Mouse (Mus musculus): ENCODE measurements around the gene Rbm20. TPM values are rescaled to one million over a fixed set of nuclear protein-coding genes. Genes with fewer than 3 reads are reported as not detected.

Gene Rbm20
- polyA plus RNA-seq, 1 experiment from 2014 or later, result 51.8 TPM

- Histone ChIP-seq H3K27me3 (replicated peaks) (peaks cover 18% of the 10 kb centered on the region), H3K4me2 (peak overlapping the region; percentile 25), H3K9ac (peak overlapping the region; percentile 16; the same call in 1 of the 2 replicates), H3K4me3 (no peak overlapping the region), H3K27ac (ENCODE audit: poor library complexity, severe bottlenecking) (peak overlapping the region; percentile 93), H3K4me1 (replicated peaks) (peaks cover 55% of the 10 kb centered on the region), H3K36me3 (no peaks in the 10 kb centered on the region), H3K9me3 (replicated peaks) (no peaks in the 10 kb centered on the region)
- peak; percentile 46; the same call in 1 of the 2 replicates for ATAC-seq (ENCODE audit: insufficient number of reproducible peaks, low FRiP score)
- WGBS, result 28% methylated on average over 3 of the region's 3 CpGs
Observed at GRCm38 (mm10) chr19:53671432-53671831, 5.7 kb upstream of the Rbm20 start.

- H3K9me3 ChIP-seq (replicated peaks), result no peaks in the 10 kb centered on the region
- peak overlapping the region; percentile 87 for H3K9ac ChIP-seq
- H3K4me3 ChIP-seq, result peak overlapping the region; percentile 79
- peaks cover 49% of the 10 kb centered on the region for H3K4me1 ChIP-seq (replicated peaks)
- H3K27ac ChIP-seq (ENCODE audit: poor library complexity, severe bottlenecking), result peak overlapping the region; percentile 89
- peaks cover 18% of the 10 kb centered on the region for H3K27me3 ChIP-seq (replicated peaks)
- peak overlapping the region; percentile 89 for H3K4me2 ChIP-seq
- no peaks in the 10 kb centered on the region for H3K36me3 ChIP-seq
- WGBS, result 27% methylated on average over 9 of the region's 9 CpGs
- no peak for ATAC-seq (ENCODE audit: insufficient number of reproducible peaks, low FRiP score)
Observed at GRCm38 (mm10) chr19:53674131-53674925, 2.8 kb upstream of the Rbm20 start.

- Histone ChIP-seq H3K27me3 (replicated peaks) (peaks cover 18% of the 10 kb centered on the region), H3K36me3 (no peaks in the 10 kb centered on the region)
Observed at GRCm38 (mm10) chr19:53676228-53676627, 878 bp upstream of the Rbm20 start.

GRCm38 (mm10) chr19:53679194-53679593 is 2.1 kb downstream of the Rbm20 start:
- peak overlapping the region; percentile 61 for H3K4me2 ChIP-seq
- H3K4me1 ChIP-seq (replicated peaks), result peaks cover 42% of the 10 kb centered on the region
- H3K4me3 ChIP-seq, result peak overlapping the region; percentile 40
- no peaks in the 10 kb centered on the region for H3K9me3 ChIP-seq (replicated peaks)
- H3K9ac ChIP-seq, result peak overlapping the region; percentile 63
- H3K27ac ChIP-seq (ENCODE audit: poor library complexity, severe bottlenecking), result peak overlapping the region; percentile 35
- H3K27me3 ChIP-seq (replicated peaks), result peaks cover 11% of the 10 kb centered on the region
- ATAC-seq (ENCODE audit: insufficient number of reproducible peaks, low FRiP score), result no peak
- 69% methylated on average over 9 of the region's 9 CpGs for WGBS
- H3K36me3 ChIP-seq, result no peaks in the 10 kb centered on the region

More at GRCm38 (mm10) chr19:53676228-53676627, 878 bp upstream of the Rbm20 start:
- under 1% methylated on average over 26 of the region's 26 CpGs for WGBS
- no peak for ATAC-seq (ENCODE audit: insufficient number of reproducible peaks, low FRiP score)
- peak overlapping the region; percentile 87 for H3K9ac ChIP-seq
- H3K4me1 ChIP-seq (replicated peaks), result peaks cover 30% of the 10 kb centered on the region
- peak overlapping the region; percentile 79 for H3K4me3 ChIP-seq
- H3K9me3 ChIP-seq (replicated peaks), result no peaks in the 10 kb centered on the region
- peak overlapping the region; percentile 89 for H3K27ac ChIP-seq (ENCODE audit: poor library complexity, severe bottlenecking)
- peak overlapping the region; percentile 89 for H3K4me2 ChIP-seq

GRCm38 (mm10) chr19:53679981-53680380 is 2.9 kb downstream of the Rbm20 start:
- Histone ChIP-seq H3K9me3 (replicated peaks) (no peaks in the 10 kb centered on the region), H3K4me1 (replicated peaks) (peaks cover 39% of the 10 kb centered on the region), H3K9ac (peak overlapping the region; percentile 68), H3K4me2 (peak overlapping the region; percentile 61), H3K4me3 (peak overlapping the region; percentile 40), H3K36me3 (no peaks in the 10 kb centered on the region), H3K27me3 (replicated peaks) (peaks cover 6% of the 10 kb centered on the region), H3K27ac (ENCODE audit: poor library complexity, severe bottlenecking) (peak overlapping the region; percentile 69; the same call in 1 of the 2 replicates)
- no peak for ATAC-seq (ENCODE audit: insufficient number of reproducible peaks, low FRiP score)
- WGBS, result 57% methylated on average over 7 of the region's 7 CpGs

GRCm38 (mm10) chr19:53682427-53682826 is 5.3 kb downstream of the Rbm20 start:
- H3K4me2 ChIP-seq, result peak overlapping the region; percentile 53
- 29% methylated on average over 8 of the region's 8 CpGs for WGBS
- no peaks in the 10 kb centered on the region for H3K9me3 ChIP-seq (replicated peaks)
- H3K4me1 ChIP-seq (replicated peaks), result peaks cover 38% of the 10 kb centered on the region
- no peaks in the 10 kb centered on the region for H3K27me3 ChIP-seq (replicated peaks)
- peak overlapping the region; percentile 36; the same call in 1 of the 2 replicates for H3K9ac ChIP-seq
- H3K4me3 ChIP-seq, result no peak overlapping the region
- no peaks in the 10 kb centered on the region for H3K36me3 ChIP-seq
- peak overlapping the region; percentile 75 for H3K27ac ChIP-seq (ENCODE audit: poor library complexity, severe bottlenecking)
- no peak for ATAC-seq (ENCODE audit: insufficient number of reproducible peaks, low FRiP score)

GRCm38 (mm10) chr19:53687592-53687991 is 10.5 kb downstream of the Rbm20 start:
- Histone ChIP-seq H3K4me1 (replicated peaks) (peaks cover 41% of the 10 kb centered on the region), H3K9ac (no peak overlapping the region), H3K4me3 (no peak overlapping the region), H3K27ac (ENCODE audit: poor library complexity, severe bottlenecking) (peak overlapping the region; percentile 36), H3K27me3 (replicated peaks) (no peaks in the 10 kb centered on the region), H3K4me2 (no peak overlapping the region), H3K36me3 (0 out of 2 replicates have a peak, but pooled peaks cover 7% of the 10 kb centered on the region), H3K9me3 (replicated peaks) (0 out of 2 replicates have a peak, but pooled peaks cover 4% of the 10 kb centered on the region)
- 62% methylated on average over 5 of the region's 5 CpGs for WGBS
- peak; percentile 29; the same call in 1 of the 2 replicates for ATAC-seq (ENCODE audit: insufficient number of reproducible peaks, low FRiP score)

GRCm38 (mm10) chr19:53690816-53691215 is 13.7 kb downstream of the Rbm20 start:
- no peak overlapping the region for H3K4me2 ChIP-seq
- H3K27ac ChIP-seq (ENCODE audit: poor library complexity, severe bottlenecking), result no peak overlapping the region
- H3K36me3 ChIP-seq, result peaks cover 7% of the 10 kb centered on the region; the same call in 1 of the 2 replicates
- H3K9me3 ChIP-seq (replicated peaks), result 0 out of 2 replicates have a peak, but pooled peaks cover 4% of the 10 kb centered on the region
- H3K27me3 ChIP-seq (replicated peaks), result no peaks in the 10 kb centered on the region
- ATAC-seq (ENCODE audit: insufficient number of reproducible peaks, low FRiP score), result no peak
- 75% methylated on average over 10 of the region's 10 CpGs for WGBS
- H3K9ac ChIP-seq, result no peak overlapping the region
- no peak overlapping the region for H3K4me3 ChIP-seq
- peaks cover 39% of the 10 kb centered on the region for H3K4me1 ChIP-seq (replicated peaks)

- 13% methylated on average over 1 of the region's 1 CpGs for WGBS
- ATAC-seq (ENCODE audit: insufficient number of reproducible peaks, low FRiP score), result no peak
- Histone ChIP-seq H3K9me3 (replicated peaks) (no peaks in the 10 kb centered on the region), H3K36me3 (no peaks in the 10 kb centered on the region; the same call in 1 of the 2 replicates), H3K9ac (no peak overlapping the region), H3K4me1 (replicated peaks) (peaks cover 49% of the 10 kb centered on the region), H3K4me3 (no peak overlapping the region), H3K27me3 (replicated peaks) (no peaks in the 10 kb centered on the region), H3K4me2 (no peak overlapping the region), H3K27ac (ENCODE audit: poor library complexity, severe bottlenecking) (peak overlapping the region; percentile 16; the same call in 1 of the 2 replicates)
Observed at GRCm38 (mm10) chr19:53694020-53694419, 16.9 kb downstream of the Rbm20 start.

- peak overlapping the region; percentile 94 for H3K27ac ChIP-seq (ENCODE audit: poor library complexity, severe bottlenecking)
- WGBS, result 60% methylated on average over 6 of the region's 6 CpGs
- ATAC-seq (ENCODE audit: insufficient number of reproducible peaks, low FRiP score), result no peak
- no peaks in the 10 kb centered on the region for H3K27me3 ChIP-seq (replicated peaks)
- H3K4me3 ChIP-seq, result no peak overlapping the region
- no peaks in the 10 kb centered on the region for H3K9me3 ChIP-seq (replicated peaks)
- H3K36me3 ChIP-seq, result no peaks in the 10 kb centered on the region; the same call in 1 of the 2 replicates
- no peak overlapping the region for H3K9ac ChIP-seq
- H3K4me2 ChIP-seq, result no peak overlapping the region
- peaks cover 60% of the 10 kb centered on the region for H3K4me1 ChIP-seq (replicated peaks)
Observed at GRCm38 (mm10) chr19:53696079-53696478, 19.0 kb downstream of the Rbm20 start.

GRCm38 (mm10) chr19:53696655-53697054 is 19.5 kb downstream of the Rbm20 start:
- peak overlapping the region; percentile 68 for H3K9ac ChIP-seq

More at GRCm38 (mm10) chr19:53696655-53697054, 19.5 kb downstream of the Rbm20 start:
- no peak for ATAC-seq (ENCODE audit: insufficient number of reproducible peaks, low FRiP score)
- Histone ChIP-seq H3K9me3 (replicated peaks) (no peaks in the 10 kb centered on the region), H3K4me1 (replicated peaks) (peaks cover 65% of the 10 kb centered on the region), H3K27ac (ENCODE audit: poor library complexity, severe bottlenecking) (peak overlapping the region; percentile 94), H3K27me3 (replicated peaks) (no peaks in the 10 kb centered on the region), H3K36me3 (no peaks in the 10 kb centered on the region; the same call in 1 of the 2 replicates), H3K4me2 (peak overlapping the region; percentile 58), H3K4me3 (no peak overlapping the region)
- 83% methylated on average over 3 of the region's 3 CpGs for WGBS
